Mouse (Mus musculus): ENCODE measurements at regions not wholly inside any gene's neighbourhood (a gene's known extent, or its start where the extent isn't known, plus 50 kb on each side); places are given as distances from the start of the nearest gene placed in this dataset.

DNA sequence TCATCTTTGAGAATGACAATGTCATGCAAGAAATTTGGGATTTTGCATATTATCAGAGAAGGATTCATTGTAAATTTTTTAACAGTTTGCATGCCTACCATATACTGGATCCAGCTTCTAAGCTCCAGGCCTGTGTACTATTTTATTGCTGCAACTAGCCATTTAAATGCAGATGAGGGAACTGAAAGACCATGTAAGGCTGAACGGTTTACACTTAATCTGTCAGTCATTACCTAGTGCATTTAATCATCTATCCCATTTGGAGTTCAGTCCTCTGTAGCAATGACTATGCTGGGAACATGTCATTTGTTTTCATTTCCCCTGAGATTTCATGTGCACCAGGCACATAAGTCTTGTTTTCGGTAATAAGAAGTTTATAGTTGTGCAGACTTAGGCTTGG, 631.8 kb upstream of the Gm21961 start:
- no peaks in the 10 kb centered on the region for H3K4me1 ChIP-seq (ENCODE audit: control insufficient read depth in 1 of 2, insufficient read depth in 2 of 2)
- H3K9me3 ChIP-seq (replicated peaks; ENCODE audit: low read length) = no peaks in the 10 kb centered on the region
- dilution Hi-C loops (cut with MboI; ENCODE audit: extremely low pct_ligation_motif_present, extremely low pct_unique_long_range_greater_than_20kb, low sequenced_read_pairs) (no loop called here), in situ Hi-C loops (cut with MboI; ENCODE audit: low pct_ligation_motif_present, low pct_unique_long_range_greater_than_20kb, low sequenced_read_pairs) (no loop called here)
- no peaks in the 10 kb centered on the region for H3K79me2 ChIP-seq (replicated peaks; ENCODE audit: control insufficient read depth, extremely low read depth, insufficient read depth, poor library complexity, severe bottlenecking)
- no peak overlapping the region for H3K27ac ChIP-seq (ENCODE audit: insufficient read depth, low read depth)
- H3K27me3 ChIP-seq (replicated peaks) = no peaks in the 10 kb centered on the region
- H3K4me3 ChIP-seq (replicated peaks in 1 of 3; ENCODE audit: low read depth in 2 of 3, low read length in 2 of 3, poor library complexity in 1 of 3) = no peak overlapping the region
- TF ChIP-seq USF1 (IDR thresholded peaks at IDR 0.05; ENCODE audit: low read depth, low read length) (no peak), MXI1 (IDR thresholded peaks at IDR 0.05; ENCODE audit: low read depth, low read length) (no peak), PAX5 (IDR thresholded peaks at IDR 0.05; ENCODE audit: low read length) (no peak), GABPA (IDR thresholded peaks at IDR 0.05; ENCODE audit: insufficient replicate concordance, low read depth, low read length) (no peak), MAX (IDR thresholded peaks at IDR 0.05; ENCODE audit: low read length) (no peak), CHD2 (IDR thresholded peaks at IDR 0.05; ENCODE audit: low read length) (no peak), KAT2A (IDR thresholded peaks at IDR 0.05; ENCODE audit: insufficient replicate concordance, low read length) (no peak), POLR2A (IDR thresholded peaks at IDR 0.05; ENCODE audit: low read depth, low read length) (no peak), SMC3 (IDR thresholded peaks at IDR 0.05; ENCODE audit: low read depth, low read length) (no peak), RCOR1 (conservative IDR thresholded peaks at IDR 0.05; ENCODE audit: low read depth, low read length) (no peak), CHD1 (IDR thresholded peaks at IDR 0.05; ENCODE audit: low read depth, low read length) (no peak), UBTF (IDR thresholded peaks at IDR 0.05; ENCODE audit: low read depth, low read length) (no peak), ELF1 (IDR thresholded peaks at IDR 0.05; ENCODE audit: low read depth, low read length) (no peak), ETS1 (conservative IDR thresholded peaks at IDR 0.05; ENCODE audit: low read depth, low read length) (no peak), ZMIZ1 (IDR thresholded peaks at IDR 0.05; ENCODE audit: low read depth, low read length) (no peak), USF2 (conservative IDR thresholded peaks at IDR 0.05; ENCODE audit: low read depth, low read length) (no peak), BHLHE40 (IDR thresholded peaks at IDR 0.05; ENCODE audit: low read depth, low read length) (no peak)
- no peaks in the 10 kb centered on the region for H3K36me3 ChIP-seq (replicated peaks in 1 of 2; ENCODE audit: control insufficient read depth in 1 of 2, insufficient read depth in 1 of 2, low read length in 1 of 2)
- no peak overlapping the region for H3K4me2 ChIP-seq (ENCODE audit: insufficient read depth, low read depth, poor library complexity, severe bottlenecking)
- no peak for DNase-seq (ENCODE audit: extremely low read depth)
- no peak overlapping the region for H3K9ac ChIP-seq (ENCODE audit: insufficient read depth, low read depth)

DNA sequence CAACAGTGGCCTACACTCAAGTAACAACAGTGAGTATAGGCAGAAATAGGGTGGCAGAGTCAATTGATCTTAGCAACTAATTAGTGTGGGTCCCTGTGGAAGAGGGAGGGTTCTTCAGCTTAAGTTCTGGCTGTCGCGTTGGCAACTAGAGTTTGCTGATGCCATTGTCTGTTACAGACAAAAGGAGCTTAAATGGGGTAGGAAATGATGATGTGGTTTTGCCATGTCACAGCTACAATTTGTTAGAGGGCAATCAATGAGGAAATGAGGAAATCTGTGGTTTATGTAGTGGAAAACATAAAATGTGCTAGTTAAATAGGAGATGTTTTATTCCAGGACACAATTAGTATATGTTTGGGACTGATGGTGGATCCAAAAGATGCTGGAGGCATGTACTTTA, 624.8 kb upstream of the Gm21961 start:
- H3K4me3 ChIP-seq (replicated peaks in 1 of 3; ENCODE audit: low read depth in 2 of 3, low read length in 2 of 3, poor library complexity in 1 of 3) = no peak overlapping the region
- no peak overlapping the region for H3K4me2 ChIP-seq (ENCODE audit: insufficient read depth, low read depth, poor library complexity, severe bottlenecking)
- no peaks in the 10 kb centered on the region for H3K9me3 ChIP-seq (replicated peaks; ENCODE audit: low read length)
- in situ Hi-C loops (cut with MboI; ENCODE audit: low pct_ligation_motif_present, low pct_unique_long_range_greater_than_20kb, low sequenced_read_pairs) (no loop called here), dilution Hi-C loops (cut with MboI; ENCODE audit: extremely low pct_ligation_motif_present, extremely low pct_unique_long_range_greater_than_20kb, low sequenced_read_pairs) (no loop called here)
- H3K27me3 ChIP-seq (replicated peaks) = no peaks in the 10 kb centered on the region
- no peaks in the 10 kb centered on the region for H3K4me1 ChIP-seq (ENCODE audit: control insufficient read depth in 1 of 2, insufficient read depth in 2 of 2)
- H3K9ac ChIP-seq (ENCODE audit: insufficient read depth, low read depth) = no peak overlapping the region
- no peak for DNase-seq (ENCODE audit: extremely low read depth)
- no peaks in the 10 kb centered on the region for H3K79me2 ChIP-seq (replicated peaks; ENCODE audit: control insufficient read depth, extremely low read depth, insufficient read depth, poor library complexity, severe bottlenecking)
- no peak overlapping the region for H3K27ac ChIP-seq (ENCODE audit: insufficient read depth, low read depth)
- no peaks in the 10 kb centered on the region for H3K36me3 ChIP-seq (replicated peaks in 1 of 2; ENCODE audit: control insufficient read depth in 1 of 2, insufficient read depth in 1 of 2, low read length in 1 of 2)
- TF ChIP-seq MAX (IDR thresholded peaks at IDR 0.05; ENCODE audit: low read length) (no peak), RCOR1 (conservative IDR thresholded peaks at IDR 0.05; ENCODE audit: low read depth, low read length) (no peak), CTCF (conservative IDR thresholded peaks at IDR 0.05 in 1 of 2, IDR thresholded peaks at IDR 0.05 in 1 of 2; ENCODE audit: low read depth in 2 of 2, low read length in 2 of 2) (no peak), NELFE (IDR thresholded peaks at IDR 0.05; ENCODE audit: low read depth, low read length) (no peak), SMC3 (IDR thresholded peaks at IDR 0.05; ENCODE audit: low read depth, low read length) (no peak), ZC3H11A (IDR thresholded peaks at IDR 0.05; ENCODE audit: low read depth, low read length) (no peak), BHLHE40 (IDR thresholded peaks at IDR 0.05; ENCODE audit: low read depth, low read length) (no peak), CHD2 (IDR thresholded peaks at IDR 0.05; ENCODE audit: low read length) (no peak), E2F4 (IDR thresholded peaks at IDR 0.05; ENCODE audit: insufficient replicate concordance, low read depth, low read length) (no peak)
